Mouse (Mus musculus) embryonic facial prominence, embryonic 13.5 days (tissue): Measurements from ENCODE around the gene Gm21987. TPM values are rescaled to one million over a fixed set of nuclear protein-coding genes. Genes with fewer than 3 reads are reported as not detected.
A peak's percentile ranks its signal among the peaks of the same experiment; 100 is the strongest.
"Not testable (repeated sequence)": the region's sequence is repeated elsewhere in the genome, so short reads cannot be mapped to it uniquely, and the experiment has no call there.

ENCODE experiments used
- ATAC-seq: fragments of 200-750 bp; cut with Nextera tagmentation; 2 replicates; pipeline ENCODE4 v1.8.0; 2017; ENCODE audit warnings: low read depth; ENCODE audit not compliant: insufficient number of reproducible peaks, insufficient read depth, low FRiP score, low TSS enrichment
- H3K27ac ChIP-seq: fragments of 300-500 bp; sonication (generic); 2 replicates; pipeline ENCODE4 v1.5.1; 2015; ENCODE audit warnings: moderate library complexity, mild to moderate bottlenecking, inconsistent platforms
- H3K27me3 ChIP-seq: fragments of 300-500 bp; sonication (generic); 2 replicates; pipeline ENCODE4 v1.6.1; 2015; ENCODE audit warnings: mild to moderate bottlenecking, inconsistent platforms
- H3K36me3 ChIP-seq: fragments of 300-500 bp; sonication (generic); 2 replicates; pipeline ENCODE4 v1.6.1; 2015; ENCODE audit warnings: mild to moderate bottlenecking, inconsistent platforms
- H3K4me1 ChIP-seq: fragments of 300-500 bp; sonication (generic); 2 replicates; pipeline ENCODE4 v1.6.1; 2015; ENCODE audit warnings: inconsistent platforms
- H3K4me2 ChIP-seq: fragments of 300-500 bp; sonication (generic); 2 replicates; pipeline ENCODE4 v1.6.1; 2015; ENCODE audit warnings: moderate library complexity, mild to moderate bottlenecking, inconsistent platforms
- H3K4me3 ChIP-seq: fragments of 300-500 bp; sonication (generic); 2 replicates; pipeline ENCODE4 v1.5.1; 2015; ENCODE audit warnings: mild to moderate bottlenecking, inconsistent platforms
- H3K9ac ChIP-seq: fragments of 300-500 bp; sonication (generic); 2 replicates; pipeline ENCODE4 v1.6.1; 2015; ENCODE audit warnings: mild to moderate bottlenecking, inconsistent platforms
- H3K9me3 ChIP-seq: fragments of 300-500 bp; sonication (generic); 2 replicates; pipeline ENCODE4 v1.6.1; 2016; ENCODE audit warnings: inconsistent platforms
- WGBS: fragments of 180-500 bp; shearing (Covaris S2); methylation state at CpG from one replicate; pipeline ENCODE4 v1.1.7; 2015; ENCODE audit warnings: mixed read lengths; 5-methylcytosine and 5-hydroxymethylcytosine counted together
- polyA plus RNA-seq: library from polyadenylated mRNA; unstranded; fragments of >200 nt; fragmentation: Nextera tagmentation; extraction: Ambion mirVana; gene quantifications from 2 replicates; pipeline ENCODE4 v1.2.1, GENCODE M21; 2015

Gene Gm21987
- polyA plus RNA-seq, 1 experiment from 2014 or later, result not detected

DNA sequence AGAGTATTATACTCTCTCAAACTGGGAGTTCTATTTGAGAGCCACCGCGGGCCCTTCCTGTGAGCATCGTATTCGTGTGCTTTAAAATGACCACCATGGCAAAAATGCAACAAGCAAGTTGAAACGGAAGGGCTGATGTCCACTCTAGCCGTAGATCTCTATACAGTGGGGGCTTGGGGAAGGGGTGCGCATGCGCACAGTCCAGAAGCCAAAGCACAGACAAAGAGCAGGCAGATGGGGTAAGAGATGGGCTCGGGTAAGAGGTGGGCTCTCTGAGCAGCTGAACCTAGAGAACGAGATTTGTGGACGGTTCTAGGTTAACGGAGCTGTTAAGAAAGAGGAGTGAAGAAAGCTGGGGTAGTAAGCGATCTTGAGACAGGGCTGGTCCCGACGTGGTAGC, 22.5 kb upstream of the Gm21987 start:
- WGBS, result 88% methylated on average over 15 of the region's 15 CpGs
- no peak for ATAC-seq
- H3K4me3 ChIP-seq, result no peak overlapping the region

DNA sequence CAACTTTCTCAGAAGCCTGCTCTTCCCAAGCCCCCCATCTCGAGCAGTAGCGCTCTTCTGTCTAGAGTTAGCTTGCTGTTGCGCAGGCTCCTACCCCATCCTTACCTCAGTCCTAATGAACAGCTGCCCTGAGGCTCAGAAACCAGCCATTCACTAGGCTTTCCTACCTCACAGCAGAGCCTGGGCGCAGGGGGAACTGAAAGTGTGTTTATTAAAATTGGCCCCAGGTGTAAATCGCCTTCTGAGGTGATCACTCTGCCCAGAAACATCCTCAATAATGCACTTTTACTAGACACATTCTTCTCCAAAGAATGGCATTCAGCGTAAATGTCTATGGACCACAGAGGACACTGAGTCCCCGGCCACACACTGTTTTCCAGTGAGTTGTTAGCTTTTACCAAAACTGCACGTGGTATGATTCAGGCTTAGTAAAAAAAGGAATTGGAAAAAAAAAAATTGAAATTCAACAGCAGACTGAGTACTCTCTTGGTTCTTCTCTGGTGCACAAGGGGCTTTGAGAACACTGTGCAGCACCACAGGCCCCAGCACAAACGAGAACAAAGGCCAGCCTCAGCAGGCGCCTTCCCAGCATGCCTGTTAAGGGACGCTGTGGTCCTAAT, 20.0 kb upstream of the Gm21987 start:
- WGBS, result 83% methylated on average over 11 of the region's 11 CpGs
- H3K4me1 ChIP-seq, result no peaks in the 10 kb centered on the region
- no peaks in the 10 kb centered on the region for H3K36me3 ChIP-seq
- H3K27ac ChIP-seq, result no peak overlapping the region
- no peak overlapping the region for H3K9ac ChIP-seq
- no peak overlapping the region for H3K4me2 ChIP-seq
- H3K4me3 ChIP-seq, result no peak overlapping the region
- H3K9me3 ChIP-seq, result 0 out of 2 replicates have a peak, but pooled peaks cover 2% of the 10 kb centered on the region
- no peak for ATAC-seq
- H3K27me3 ChIP-seq, result no peaks in the 10 kb centered on the region

More for the DNA sequence above, 22.5 kb upstream of the Gm21987 start:
- Histone ChIP-seq H3K9ac (no peak overlapping the region), H3K4me1 (no peaks in the 10 kb centered on the region), H3K4me2 (no peak overlapping the region), H3K9me3 (0 out of 2 replicates have a peak, but pooled peaks cover 1% of the 10 kb centered on the region), H3K36me3 (no peaks in the 10 kb centered on the region), H3K27me3 (no peaks in the 10 kb centered on the region), H3K27ac (no peak overlapping the region)

DNA sequence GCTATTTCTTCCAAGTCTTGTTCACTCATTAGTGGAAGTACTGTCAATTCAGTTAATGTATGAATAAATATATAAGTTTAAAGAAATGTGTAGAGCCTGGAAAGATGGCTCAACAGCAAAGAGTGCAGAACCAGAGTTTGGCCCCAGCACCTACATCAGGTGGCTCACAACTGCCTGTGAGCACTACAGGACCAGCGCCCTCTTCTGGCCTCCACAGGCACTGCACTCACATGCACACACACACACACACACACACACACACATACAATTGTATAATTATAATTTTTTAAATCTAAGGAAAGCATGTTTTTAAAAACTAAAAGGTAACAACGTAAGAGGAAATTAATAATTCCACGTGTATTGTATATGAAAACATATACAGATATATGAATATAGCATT, 17.5 kb upstream of the Gm21987 start:
- Histone ChIP-seq H3K9me3 (0 out of 2 replicates have a peak, but pooled peaks cover 2% of the 10 kb centered on the region), H3K36me3 (no peaks in the 10 kb centered on the region), H3K4me1 (no peaks in the 10 kb centered on the region), H3K4me3 (no peak overlapping the region), H3K27ac (no peak overlapping the region), H3K4me2 (no peak overlapping the region), H3K9ac (no peak overlapping the region), H3K27me3 (no peaks in the 10 kb centered on the region)
- ATAC-seq, result no peak
- 84% methylated on average over 3 of the region's 3 CpGs for WGBS

DNA sequence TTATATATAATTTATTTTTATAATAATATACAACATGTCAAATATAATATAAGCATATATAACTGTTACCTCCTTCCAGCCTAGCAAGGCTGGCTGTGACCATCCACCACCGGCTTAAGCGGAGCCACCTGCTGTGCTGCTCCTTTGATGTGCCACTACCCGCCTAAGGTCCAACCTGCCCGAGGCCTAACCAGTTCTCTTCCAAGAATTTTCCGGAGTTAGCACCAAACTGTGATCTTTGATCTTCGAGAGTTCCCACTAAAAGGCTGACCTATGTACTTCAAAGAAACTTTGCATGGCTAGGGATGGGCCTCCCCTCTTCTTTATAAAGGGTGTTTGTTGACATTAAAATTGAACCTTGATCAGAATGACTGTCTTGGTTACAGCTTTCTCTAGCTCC, 12.4 kb upstream of the Gm21987 start:
- Histone ChIP-seq H3K4me3 (no peak overlapping the region), H3K9me3 (no peaks in the 10 kb centered on the region), H3K4me2 (no peak overlapping the region), H3K27me3 (no peaks in the 10 kb centered on the region), H3K36me3 (no peaks in the 10 kb centered on the region), H3K4me1 (no peaks in the 10 kb centered on the region), H3K27ac (no peak overlapping the region), H3K9ac (no peak overlapping the region)
- 38% methylated on average over 6 of the region's 6 CpGs for WGBS
- no peak for ATAC-seq

DNA sequence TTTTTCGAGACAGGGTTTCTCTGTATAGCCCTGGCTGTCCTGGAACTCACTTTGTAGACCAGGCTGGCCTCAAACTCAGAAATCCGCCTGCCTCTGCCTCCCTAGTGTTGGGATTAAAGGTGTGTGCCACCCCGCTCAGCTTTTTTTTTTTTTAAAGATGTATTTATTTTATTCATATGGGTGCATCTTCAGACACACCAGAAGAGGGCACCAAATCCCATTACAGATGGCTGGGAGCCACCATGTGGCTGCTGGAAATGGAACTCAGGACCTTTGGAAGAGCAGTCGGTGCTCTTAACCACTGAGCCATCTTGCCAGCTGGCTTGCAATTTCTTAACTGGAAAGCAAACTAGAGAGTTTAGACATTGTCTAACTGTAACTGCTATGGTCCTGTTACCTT, 8.8 kb upstream of the Gm21987 start:
- not testable (repeated sequence) for H3K9ac ChIP-seq, H3K4me1 ChIP-seq, H3K4me2 ChIP-seq, H3K27me3 ChIP-seq, H3K9me3 ChIP-seq, ATAC-seq, H3K27ac ChIP-seq, H3K4me3 ChIP-seq, H3K36me3 ChIP-seq
- WGBS, result 77% methylated on average over 4 of the region's 4 CpGs

DNA sequence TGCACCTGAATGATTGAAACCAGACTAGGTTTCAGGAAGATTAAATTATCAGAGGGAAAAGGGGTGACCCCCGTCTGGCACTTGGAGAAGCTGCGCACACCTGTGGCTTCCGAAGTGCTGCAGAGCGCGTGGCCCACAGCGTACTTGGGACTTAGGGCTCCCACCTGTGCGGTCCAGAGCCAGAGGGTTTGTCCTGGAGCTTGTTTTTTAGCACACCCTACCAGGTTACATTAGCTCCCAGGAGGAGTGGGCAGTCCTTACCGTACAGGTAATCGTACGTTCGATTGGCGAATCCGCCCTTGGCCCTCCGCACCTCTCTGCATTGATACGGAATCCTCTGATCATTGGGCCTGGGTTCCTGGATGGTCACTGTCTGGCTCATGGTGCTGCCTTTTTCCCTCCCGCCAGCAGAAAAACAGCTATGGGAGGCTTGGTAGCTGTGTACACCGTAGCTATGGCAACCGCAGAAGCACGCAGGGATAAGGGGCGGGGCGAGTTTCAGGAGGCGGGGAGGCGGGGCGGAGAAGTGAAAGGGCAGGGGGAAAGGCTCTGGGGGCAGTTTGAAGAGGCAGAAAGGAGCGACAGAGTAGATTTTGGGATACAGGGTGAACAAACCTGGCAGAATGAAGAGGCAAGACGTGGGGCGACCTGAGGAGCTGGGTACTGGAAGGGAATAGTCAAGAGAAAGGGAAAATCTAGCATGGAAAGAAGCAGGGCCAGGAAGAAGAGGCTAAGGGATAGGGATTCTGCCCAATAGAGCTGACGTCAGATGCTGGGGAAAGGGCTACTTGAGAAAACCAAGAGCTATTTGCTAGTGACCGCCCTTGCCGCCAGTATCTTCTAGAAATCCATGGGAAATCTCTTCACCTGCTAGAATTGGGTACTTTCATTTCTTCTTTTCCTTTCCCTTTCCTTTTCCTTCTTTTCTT, 5.2 kb upstream of the Gm21987 start, which contains the start of gene Maats1:
Gene Maats1, minus strand, starts transcription at position 748 of the 929 bp plus-strand sequence.
- WGBS, result 8% methylated on average over 30 of the region's 30 CpGs
- Histone ChIP-seq H3K9me3 (no peaks in the 10 kb centered on the region), H3K27me3 (no peaks in the 10 kb centered on the region), H3K4me3 (peak within 1 kb of the TSS; percentile 43), H3K36me3 (no peaks in the 10 kb centered on the region), H3K27ac (no peak within 1 kb of the TSS), H3K9ac (peak within 1 kb of the TSS; percentile 64), H3K4me2 (peak within 1 kb of the TSS; percentile 75), H3K4me1 (peaks cover 8% of the 10 kb centered on the region)
- 0 out of 2 replicates have a peak, but pooled peaks have one; percentile 79 for ATAC-seq

DNA sequence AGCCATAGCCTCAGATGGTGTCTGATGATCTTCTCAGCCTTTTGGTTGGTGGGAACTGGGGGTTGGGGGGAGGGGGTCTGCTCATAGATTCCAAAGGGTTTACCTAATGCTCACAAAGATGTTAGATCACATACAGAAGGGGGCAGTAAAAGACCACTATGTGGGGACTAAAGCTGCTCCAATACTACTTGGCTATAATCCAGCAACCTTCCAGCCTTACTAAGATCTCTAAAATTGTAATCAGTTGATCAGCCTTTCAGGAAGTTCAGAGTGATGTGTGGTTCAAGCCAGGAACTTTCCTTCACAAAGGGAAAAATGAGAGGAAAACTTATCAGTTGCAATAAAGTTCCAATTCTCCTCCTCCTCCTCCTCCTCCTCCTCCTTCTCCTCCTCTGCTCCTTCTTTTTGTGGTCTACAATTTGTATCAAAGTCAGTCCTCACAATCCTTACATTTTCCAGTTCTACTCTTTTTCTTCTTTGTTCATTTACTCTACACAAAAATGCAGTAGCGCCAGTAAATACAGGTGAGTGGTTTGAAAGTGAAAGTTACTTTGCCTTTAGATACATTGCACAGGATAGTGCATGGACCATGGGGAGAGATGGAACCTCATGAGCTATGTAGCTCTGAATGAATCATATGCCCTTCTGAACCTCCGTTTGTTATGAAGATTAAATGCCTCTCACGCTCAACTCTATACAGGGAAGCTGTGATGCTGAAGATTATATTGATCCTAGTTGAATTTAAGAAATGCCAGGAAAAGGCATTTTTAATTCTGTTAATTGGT, 1.7 kb upstream of the Gm21987 start:
- H3K27ac ChIP-seq, result no peak overlapping the region
- H3K4me2 ChIP-seq, result no peak overlapping the region
- H3K9me3 ChIP-seq, result no peaks in the 10 kb centered on the region
- H3K9ac ChIP-seq, result no peak overlapping the region
- peaks cover 11% of the 10 kb centered on the region for H3K36me3 ChIP-seq
- no peak for ATAC-seq
- no peak overlapping the region for H3K4me3 ChIP-seq
- 86% methylated on average over 3 of the region's 3 CpGs for WGBS
- no peaks in the 10 kb centered on the region for H3K27me3 ChIP-seq
- H3K4me1 ChIP-seq, result peaks cover 16% of the 10 kb centered on the region

DNA sequence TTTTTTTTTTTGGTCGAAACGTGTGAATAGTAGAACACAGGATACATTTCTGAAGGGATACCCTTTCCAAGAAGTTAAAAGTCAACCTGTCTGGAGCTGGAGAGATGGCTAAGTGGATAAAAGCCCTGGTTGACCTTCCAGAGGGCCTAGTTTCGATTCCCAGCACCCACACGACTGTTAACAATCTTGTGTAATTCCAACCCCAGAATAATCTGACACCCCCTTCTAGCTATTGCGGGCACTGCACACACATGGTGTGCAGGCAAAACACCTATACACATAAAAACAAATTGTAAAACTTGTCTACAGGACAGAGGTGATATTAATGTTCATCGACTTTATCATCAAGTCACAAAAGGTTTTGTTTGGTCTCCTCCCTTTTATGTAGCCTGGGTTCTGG, 748 bp downstream of the Gm21987 start:
- no peak for ATAC-seq
- Histone ChIP-seq H3K9me3 (no peaks in the 10 kb centered on the region), H3K9ac (peak overlapping the region; percentile 93; the same call in 1 of the 2 replicates), H3K27me3 (no peaks in the 10 kb centered on the region), H3K27ac (no peak overlapping the region), H3K4me2 (peak overlapping the region; percentile 69), H3K4me1 (peaks cover 9% of the 10 kb centered on the region; the same call in 1 of the 2 replicates), H3K36me3 (peaks cover 31% of the 10 kb centered on the region), H3K4me3 (peak overlapping the region; percentile 96)
- 54% methylated on average over 6 of the region's 6 CpGs for WGBS

DNA sequence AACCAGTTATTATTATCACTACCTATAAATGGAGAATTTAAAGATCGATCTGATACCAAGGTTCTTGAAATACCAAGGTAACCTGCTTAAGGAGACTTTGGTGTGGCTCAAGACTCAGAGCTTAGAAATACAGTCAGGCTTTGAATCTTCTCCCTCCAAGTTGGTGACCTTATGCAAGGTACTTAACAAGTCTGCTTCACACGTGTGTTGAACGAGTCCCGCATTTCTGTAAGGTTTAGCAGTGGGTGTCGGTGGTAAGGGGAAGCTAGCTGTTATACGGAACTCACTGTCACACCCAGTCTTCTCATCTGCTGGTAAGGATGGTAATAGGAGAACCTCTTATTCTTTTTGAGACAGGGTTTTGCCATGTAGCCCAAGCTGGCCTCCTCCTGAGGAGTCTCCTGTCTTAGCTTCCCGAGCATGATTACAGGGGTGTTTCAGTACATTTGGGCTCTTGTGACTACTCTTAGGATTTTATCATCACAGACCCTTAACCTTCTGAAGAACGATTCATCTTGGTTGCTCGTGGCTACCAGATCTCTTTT, 1.4 kb downstream of the Gm21987 start:
- Histone ChIP-seq H3K4me3 (no peak overlapping the region), H3K27ac (no peak overlapping the region), H3K27me3 (no peaks in the 10 kb centered on the region), H3K4me1 (peaks cover 9% of the 10 kb centered on the region; the same call in 1 of the 2 replicates), H3K9me3 (no peaks in the 10 kb centered on the region), H3K4me2 (no peak overlapping the region), H3K36me3 (peaks cover 31% of the 10 kb centered on the region), H3K9ac (no peak overlapping the region)
- ATAC-seq, result no peak
- WGBS, result 91% methylated on average over 9 of the region's 9 CpGs

DNA sequence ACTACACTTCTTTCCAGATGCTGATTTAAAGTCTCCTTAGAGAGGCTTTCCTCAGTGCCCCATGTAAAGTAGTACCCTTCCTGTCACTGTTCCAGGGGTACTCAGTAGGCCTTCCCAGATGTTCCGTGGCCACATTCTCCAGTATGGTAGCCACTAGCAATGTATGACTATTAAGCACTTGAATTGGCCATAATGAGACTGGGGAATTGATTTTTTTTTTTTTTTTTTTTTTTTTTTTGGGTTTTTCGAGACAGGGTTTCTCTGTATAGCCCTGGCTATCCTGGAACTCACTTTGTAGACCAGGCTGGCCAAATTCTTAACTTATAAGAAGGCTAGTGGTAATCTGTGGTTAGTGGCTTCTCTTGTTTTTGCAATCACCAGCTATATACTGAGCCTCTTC, 3.0 kb downstream of the Gm21987 start:
- H3K27ac ChIP-seq, result no peak overlapping the region
- H3K9me3 ChIP-seq, result no peaks in the 10 kb centered on the region
- H3K4me1 ChIP-seq, result peaks cover 9% of the 10 kb centered on the region; the same call in 1 of the 2 replicates
- H3K27me3 ChIP-seq, result no peaks in the 10 kb centered on the region
- H3K36me3 ChIP-seq, result peaks cover 35% of the 10 kb centered on the region
- no peak overlapping the region for H3K9ac ChIP-seq
- no peak overlapping the region for H3K4me3 ChIP-seq
- 80% methylated on average over 2 of the region's 2 CpGs for WGBS
- H3K4me2 ChIP-seq, result no peak overlapping the region
- ATAC-seq, result no peak

DNA sequence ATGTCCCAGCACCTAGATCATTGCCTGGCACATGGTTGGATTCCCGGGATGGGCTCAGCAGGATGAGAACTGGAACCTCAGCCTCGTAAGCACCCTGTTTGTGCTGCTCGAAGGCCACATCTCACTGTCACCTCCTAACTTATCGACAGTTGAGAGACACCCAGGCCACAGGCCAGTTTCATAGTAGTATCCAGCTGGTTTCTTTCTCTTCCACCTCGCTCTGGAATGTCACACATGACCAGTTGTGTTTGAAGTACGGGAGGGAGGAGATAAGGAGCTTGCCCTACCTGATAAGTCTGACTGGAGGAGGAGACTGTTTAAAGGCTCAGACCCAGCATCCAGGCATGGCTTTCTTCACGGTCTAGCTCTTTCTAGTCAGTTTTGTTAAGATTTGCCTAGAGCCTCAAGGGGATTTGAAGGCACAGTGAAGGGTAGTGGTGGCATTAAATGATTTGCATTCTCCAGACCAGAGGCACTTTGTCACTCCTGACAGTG, 3.6 kb downstream of the Gm21987 start:
- ATAC-seq, result no peak
- Histone ChIP-seq H3K9me3 (no peaks in the 10 kb centered on the region), H3K9ac (no peak overlapping the region), H3K36me3 (peaks cover 35% of the 10 kb centered on the region), H3K4me1 (peaks cover 9% of the 10 kb centered on the region; the same call in 1 of the 2 replicates), H3K27ac (no peak overlapping the region), H3K4me3 (no peak overlapping the region), H3K4me2 (no peak overlapping the region), H3K27me3 (no peaks in the 10 kb centered on the region)
- 88% methylated on average over 7 of the region's 7 CpGs for WGBS
